Mouse (Mus musculus): ENCODE measurements around the gene Pabpc4. TPM values are rescaled to one million over a fixed set of nuclear protein-coding genes. Genes with fewer than 3 reads are reported as not detected.
"Not testable (repeated sequence)": the region's sequence is repeated elsewhere in the genome, so short reads cannot be mapped to it uniquely, and the experiment has no call there.

Gene Pabpc4
- polyA plus RNA-seq, 1 experiment from 2014 or later, result 28.0 TPM

DNA sequence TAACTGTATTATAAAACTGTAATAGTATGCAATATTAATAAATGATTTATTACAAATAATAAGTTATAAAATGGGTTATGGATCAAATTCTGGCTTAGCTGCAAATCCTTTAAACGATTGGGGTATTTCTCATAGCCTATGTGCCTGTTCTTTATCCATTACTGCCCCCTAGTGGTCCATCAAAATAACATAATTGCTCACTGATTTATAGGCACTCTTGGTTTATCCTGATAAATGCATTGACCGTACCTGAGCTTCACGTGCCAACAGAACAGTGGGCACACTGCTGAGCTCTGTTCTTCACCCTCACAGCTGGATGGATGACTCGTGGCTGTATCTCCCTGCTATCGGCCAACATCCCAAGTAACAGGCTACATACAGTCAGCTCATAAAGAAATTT lies 7.5 kb upstream of the Pabpc4 start:
- Histone ChIP-seq H3K4me3 (no peak overlapping the region), H3K27me3 (no peaks in the 10 kb centered on the region), H3K36me3 (no peaks in the 10 kb centered on the region), H3K4me2 (no peak overlapping the region), H3K9me3 (no peaks in the 10 kb centered on the region), H3K4me1 (replicated peaks) (peaks cover 11% of the 10 kb centered on the region; the same call in 1 of the 2 replicates), H3K9ac (no peak overlapping the region), H3K27ac (no peak overlapping the region)
- ATAC-seq (ENCODE audit: low FRiP score), result peak; percentile 63; the same call in 1 of the 2 replicates
- 22% methylated on average over 5 of the region's 5 CpGs for WGBS

DNA sequence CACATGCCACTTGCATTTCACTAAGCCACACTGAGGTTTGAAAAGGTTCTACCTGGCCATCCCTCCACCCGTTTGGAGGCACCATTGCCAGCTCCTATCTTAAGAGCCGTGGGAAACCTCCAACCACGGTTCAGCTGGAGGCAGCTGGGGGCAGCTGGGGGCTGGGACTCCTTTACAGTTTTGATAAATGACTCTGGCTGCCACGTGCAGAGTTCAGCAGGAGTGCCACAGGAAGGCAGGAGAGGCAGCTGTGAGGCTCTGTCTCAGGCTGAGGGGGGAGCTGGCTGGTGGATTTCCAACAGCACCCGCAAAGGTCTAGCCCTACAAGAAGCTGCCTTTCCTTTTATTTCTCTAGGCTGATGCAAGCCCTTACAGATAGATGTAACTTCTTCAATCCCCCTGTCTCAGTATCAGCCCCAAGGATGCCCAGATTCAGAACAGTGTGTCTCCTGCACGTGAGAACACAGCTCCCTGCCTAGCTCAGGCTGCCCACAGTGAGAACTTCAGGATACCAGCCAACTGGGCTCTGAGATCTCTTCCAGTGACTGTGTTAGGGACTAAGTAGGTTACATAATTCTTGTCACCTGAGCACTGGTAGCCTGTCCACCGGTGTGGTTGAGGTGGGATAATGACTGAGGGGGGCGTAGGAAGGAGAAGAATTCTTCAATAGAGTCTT lies 1.9 kb upstream of the Pabpc4 start:
- Histone ChIP-seq H3K9me3 (no peaks in the 10 kb centered on the region), H3K27me3 (no peaks in the 10 kb centered on the region), H3K4me3 (no peak overlapping the region), H3K27ac (no peak overlapping the region), H3K4me1 (replicated peaks) (peaks cover 11% of the 10 kb centered on the region), H3K9ac (no peak overlapping the region), H3K4me2 (no peak overlapping the region), H3K36me3 (no peaks in the 10 kb centered on the region)
- ATAC-seq (ENCODE audit: low FRiP score), result no peak
- 34% methylated on average over 8 of the region's 8 CpGs for WGBS

DNA sequence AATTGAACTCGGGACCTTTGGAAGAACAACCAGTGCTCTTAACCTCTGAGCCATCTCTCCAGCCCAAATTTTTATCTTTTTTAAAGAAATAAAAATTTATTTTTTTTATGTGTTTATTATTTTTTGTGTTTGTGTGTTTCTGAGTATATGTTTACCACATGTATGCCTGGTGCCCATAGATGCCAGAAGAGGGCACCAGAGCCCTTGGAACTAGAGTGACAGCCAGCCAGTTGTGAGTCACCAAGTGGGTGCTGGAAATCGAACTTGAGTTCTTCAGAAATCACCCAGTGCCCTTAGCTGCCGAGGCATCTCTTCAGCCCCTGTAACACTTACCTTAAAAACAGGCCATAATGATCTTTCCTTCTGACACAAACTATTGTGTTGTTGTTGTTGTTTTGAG lies 8.9 kb downstream of the Pabpc4 start:
- no peaks in the 10 kb centered on the region for H3K36me3 ChIP-seq
- no peak overlapping the region for H3K4me3 ChIP-seq
- H3K4me2 ChIP-seq, result no peak overlapping the region
- no peak for ATAC-seq (ENCODE audit: low FRiP score)
- no peak overlapping the region for H3K9ac ChIP-seq
- H3K4me1 ChIP-seq (replicated peaks), result no peaks in the 10 kb centered on the region
- H3K27me3 ChIP-seq, result no peaks in the 10 kb centered on the region
- H3K27ac ChIP-seq, result no peak overlapping the region
- WGBS, result 92% methylated on average over 3 of the region's 3 CpGs
- H3K9me3 ChIP-seq, result no peaks in the 10 kb centered on the region

DNA sequence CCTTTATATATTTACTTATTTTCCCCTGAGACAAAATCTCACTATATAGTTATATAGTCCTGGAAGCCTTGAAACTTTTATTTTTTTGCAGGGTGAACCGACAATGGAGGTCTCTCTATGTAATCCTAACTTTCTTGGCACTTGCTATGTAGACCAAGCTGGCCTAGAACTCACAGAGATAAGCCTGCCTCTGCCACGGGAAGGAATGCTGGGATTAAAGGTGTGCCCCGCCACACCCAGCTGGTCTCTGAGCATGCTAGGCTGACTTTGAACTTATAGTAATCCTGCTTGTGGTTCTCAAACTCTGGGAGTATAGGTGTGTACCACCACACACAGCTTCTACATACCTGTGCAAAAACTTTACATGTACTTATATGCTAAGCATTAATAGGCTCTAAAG lies 18.0 kb downstream of the Pabpc4 start:
- 85% methylated on average over 3 of the region's 3 CpGs for WGBS
- H3K4me1 ChIP-seq (replicated peaks), result peaks cover 15% of the 10 kb centered on the region
- no peak for ATAC-seq (ENCODE audit: low FRiP score)

DNA sequence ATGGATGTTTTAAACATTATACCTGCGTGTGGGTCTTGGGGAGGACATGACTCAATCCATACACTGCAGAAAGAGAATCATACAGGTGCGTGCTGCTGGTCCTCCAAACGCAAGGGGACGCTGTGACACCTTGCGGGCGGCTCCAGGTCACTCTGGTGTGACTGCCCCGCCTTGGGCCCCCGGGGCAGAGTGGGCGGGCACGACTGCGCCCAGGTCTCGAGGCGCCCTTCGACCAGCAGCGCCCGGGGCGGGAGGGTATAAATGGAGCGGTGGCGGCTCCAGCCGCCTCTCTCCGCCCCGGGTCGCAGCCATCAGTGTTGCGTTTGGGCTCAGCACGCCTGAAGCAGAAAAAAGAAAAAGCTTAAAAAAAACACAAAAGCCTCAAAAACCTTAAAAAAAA lies 20.3 kb downstream of the Pabpc4 start:
- H3K4me2 ChIP-seq, result peak overlapping the region; percentile 89
- peaks cover 10% of the 10 kb centered on the region for H3K36me3 ChIP-seq
- under 1% methylated on average over 25 of the region's 25 CpGs for WGBS
- peak overlapping the region; percentile 73 for H3K27ac ChIP-seq
- peak overlapping the region; percentile 62 for H3K4me3 ChIP-seq
- peaks cover 30% of the 10 kb centered on the region for H3K4me1 ChIP-seq (replicated peaks)
- no peaks in the 10 kb centered on the region for H3K9me3 ChIP-seq
- H3K27me3 ChIP-seq, result no peaks in the 10 kb centered on the region
- H3K9ac ChIP-seq, result peak overlapping the region; percentile 78
- peak; percentile 88 for ATAC-seq (ENCODE audit: low FRiP score)

More for the DNA sequence above, 18.0 kb downstream of the Pabpc4 start:
- Histone ChIP-seq H3K4me2 (no peak overlapping the region), H3K27me3 (no peaks in the 10 kb centered on the region), H3K9ac (no peak overlapping the region), H3K27ac (no peak overlapping the region), H3K9me3 (no peaks in the 10 kb centered on the region), H3K36me3 (no peaks in the 10 kb centered on the region), H3K4me3 (no peak overlapping the region)

DNA sequence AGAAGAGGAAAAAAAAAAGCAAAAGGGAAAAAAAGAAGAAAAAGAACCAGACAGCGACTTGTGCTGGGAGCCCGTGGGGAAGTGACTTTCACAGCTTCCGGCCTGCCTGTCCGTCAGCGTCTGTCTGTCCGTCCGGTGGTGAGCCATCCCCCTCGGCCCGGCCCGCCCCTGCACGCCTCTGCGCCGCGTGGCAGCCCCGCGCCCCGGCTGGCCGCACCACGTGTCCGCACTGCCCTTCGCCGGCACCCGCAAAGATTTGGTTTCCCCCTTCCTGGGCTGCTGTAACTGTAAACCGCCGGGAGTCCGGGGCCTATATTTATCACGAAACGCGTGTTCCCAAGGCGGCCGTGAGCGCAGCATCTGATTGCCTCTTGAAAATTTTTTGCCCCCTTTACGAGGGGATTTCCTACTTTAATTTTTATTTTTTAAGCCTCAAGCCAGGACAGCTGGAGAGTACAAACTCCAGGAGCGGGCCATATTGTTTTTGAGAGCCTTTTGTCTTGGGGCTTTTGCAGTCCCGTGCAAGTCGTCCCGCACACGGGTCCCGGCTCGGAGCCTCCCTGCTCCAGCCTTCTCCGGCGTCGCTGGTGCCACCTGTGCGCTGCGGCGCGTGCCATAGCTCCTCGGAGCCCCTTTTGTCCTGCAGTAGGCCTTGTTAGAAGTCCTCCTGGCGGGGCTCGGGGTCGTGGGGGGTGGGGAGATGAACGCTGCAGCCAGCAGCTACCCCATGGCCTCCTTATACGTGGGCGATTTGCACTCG lies 20.9 kb downstream of the Pabpc4 start:
- Histone ChIP-seq H3K27ac (peak overlapping the region; percentile 48; the same call in 1 of the 2 replicates), H3K4me1 (replicated peaks) (peaks cover 33% of the 10 kb centered on the region), H3K36me3 (peaks cover 14% of the 10 kb centered on the region), H3K9ac (peak overlapping the region; percentile 78), H3K4me3 (peak overlapping the region; percentile 62), H3K4me2 (peak overlapping the region; percentile 89)
- H3K27me3 ChIP-seq, H3K9me3 ChIP-seq: not testable (repeated sequence)
- WGBS, result under 1% methylated on average over 46 of the region's 55 CpGs
- peak; percentile 73 for ATAC-seq (ENCODE audit: low FRiP score)

DNA sequence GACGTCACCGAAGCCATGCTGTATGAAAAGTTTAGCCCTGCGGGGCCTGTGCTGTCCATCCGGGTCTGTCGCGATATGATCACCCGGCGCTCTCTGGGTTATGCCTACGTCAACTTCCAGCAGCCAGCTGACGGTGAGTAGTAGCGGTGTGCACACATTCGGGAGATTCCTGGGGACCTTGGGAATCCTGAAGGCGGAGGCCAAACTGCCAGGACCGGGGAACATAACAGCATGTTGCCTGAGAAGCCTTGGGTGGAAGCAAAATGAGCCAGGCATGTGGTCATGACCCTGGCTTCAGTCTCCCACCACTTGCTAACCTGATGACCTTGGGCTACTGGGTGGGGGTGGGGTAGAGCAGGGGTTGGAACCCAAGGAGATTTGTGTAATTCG lies 21.5 kb downstream of the Pabpc4 start:
- WGBS, result under 1% methylated on average over 15 of the region's 15 CpGs
- peak; percentile 25; the same call in 1 of the 2 replicates for ATAC-seq (ENCODE audit: low FRiP score)

DNA sequence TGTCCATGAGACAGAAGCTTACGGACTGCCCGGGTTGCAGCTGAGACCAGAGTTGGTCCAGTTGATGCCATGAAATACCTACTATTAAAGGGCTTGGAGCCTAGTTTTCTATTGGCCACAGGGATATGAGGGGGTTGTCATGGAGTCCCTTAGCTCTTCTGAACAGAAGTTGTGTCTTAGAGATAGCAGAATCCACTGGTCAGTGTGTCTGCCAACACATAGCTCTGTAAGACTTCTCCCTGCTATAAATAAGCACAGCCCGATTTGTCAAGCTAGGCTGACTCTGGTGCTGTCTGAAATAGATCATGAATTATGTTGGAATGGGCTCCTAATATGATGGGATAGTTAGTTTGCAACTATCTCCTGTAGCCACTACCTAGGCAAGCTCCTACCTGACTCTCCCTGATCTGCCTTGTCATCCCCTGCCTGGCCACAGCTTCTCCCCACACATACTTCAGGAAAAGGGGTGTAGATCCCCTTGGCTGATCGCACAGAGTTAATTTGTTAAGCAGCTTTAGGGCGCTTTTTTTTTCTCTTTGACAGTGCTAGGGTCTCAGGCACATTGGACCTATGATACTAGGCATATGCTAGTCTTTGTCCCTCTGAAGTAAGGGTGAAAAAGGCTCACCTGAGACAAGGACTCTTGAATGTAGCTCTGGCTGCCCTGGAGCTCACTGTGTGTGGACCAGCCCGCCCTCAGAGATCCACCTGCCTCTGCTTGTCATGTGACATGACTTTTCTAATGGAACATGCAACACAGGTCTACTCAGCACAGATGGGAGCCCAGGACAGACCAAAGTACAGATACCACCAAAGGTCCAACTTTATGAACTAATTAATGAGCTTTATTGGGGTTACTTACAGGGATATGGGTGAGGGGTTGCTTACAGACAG lies 22.8 kb downstream of the Pabpc4 start:
- no peaks in the 10 kb centered on the region for H3K9me3 ChIP-seq
- H3K4me3 ChIP-seq, result peak overlapping the region; percentile 62
- H3K9ac ChIP-seq, result peak overlapping the region; percentile 78
- H3K27me3 ChIP-seq, result no peaks in the 10 kb centered on the region
- 84% methylated on average over 6 of the region's 6 CpGs for WGBS
- H3K4me2 ChIP-seq, result peak overlapping the region; percentile 89
- H3K36me3 ChIP-seq, result peaks cover 32% of the 10 kb centered on the region
- ATAC-seq (ENCODE audit: low FRiP score), result no peak
- H3K4me1 ChIP-seq (replicated peaks), result peaks cover 33% of the 10 kb centered on the region
- H3K27ac ChIP-seq, result no peak overlapping the region

More for the DNA sequence above, 21.5 kb downstream of the Pabpc4 start:
- H3K27me3 ChIP-seq, H3K9me3 ChIP-seq: not testable (repeated sequence)
- peaks cover 33% of the 10 kb centered on the region for H3K4me1 ChIP-seq (replicated peaks)
- peak overlapping the region; percentile 62 for H3K4me3 ChIP-seq
- H3K4me2 ChIP-seq, result peak overlapping the region; percentile 89
- peak overlapping the region; percentile 23; the same call in 1 of the 2 replicates for H3K27ac ChIP-seq
- peaks cover 19% of the 10 kb centered on the region for H3K36me3 ChIP-seq
- H3K9ac ChIP-seq, result peak overlapping the region; percentile 78

DNA sequence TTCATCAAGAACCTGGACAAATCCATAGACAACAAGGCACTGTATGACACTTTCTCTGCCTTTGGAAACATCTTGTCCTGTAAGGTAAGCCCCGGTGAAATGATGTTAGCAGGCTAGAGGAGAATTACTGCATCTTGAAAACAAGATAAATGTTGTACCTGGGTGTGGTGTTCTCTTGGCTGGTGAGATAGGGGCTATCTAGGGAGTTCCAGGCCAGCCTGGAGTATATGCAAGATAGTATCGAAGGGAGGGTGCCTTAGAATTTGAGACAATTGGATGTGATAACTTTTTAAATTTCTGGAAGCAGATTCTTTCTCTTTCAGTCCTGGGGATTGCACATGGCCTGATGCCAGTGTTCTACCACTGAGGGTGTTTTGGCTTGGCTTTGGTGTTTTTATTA lies 24.6 kb downstream of the Pabpc4 start:
- peaks cover 48% of the 10 kb centered on the region for H3K36me3 ChIP-seq
- ATAC-seq (ENCODE audit: low FRiP score), result no peak
- no peak overlapping the region for H3K4me2 ChIP-seq
- no peak overlapping the region for H3K27ac ChIP-seq
- no peak overlapping the region for H3K4me3 ChIP-seq
- no peak overlapping the region for H3K9ac ChIP-seq
- no peaks in the 10 kb centered on the region for H3K27me3 ChIP-seq
- peaks cover 33% of the 10 kb centered on the region for H3K4me1 ChIP-seq (replicated peaks)
- WGBS, result 94% methylated on average over 2 of the region's 2 CpGs
- H3K9me3 ChIP-seq, result no peaks in the 10 kb centered on the region

DNA sequence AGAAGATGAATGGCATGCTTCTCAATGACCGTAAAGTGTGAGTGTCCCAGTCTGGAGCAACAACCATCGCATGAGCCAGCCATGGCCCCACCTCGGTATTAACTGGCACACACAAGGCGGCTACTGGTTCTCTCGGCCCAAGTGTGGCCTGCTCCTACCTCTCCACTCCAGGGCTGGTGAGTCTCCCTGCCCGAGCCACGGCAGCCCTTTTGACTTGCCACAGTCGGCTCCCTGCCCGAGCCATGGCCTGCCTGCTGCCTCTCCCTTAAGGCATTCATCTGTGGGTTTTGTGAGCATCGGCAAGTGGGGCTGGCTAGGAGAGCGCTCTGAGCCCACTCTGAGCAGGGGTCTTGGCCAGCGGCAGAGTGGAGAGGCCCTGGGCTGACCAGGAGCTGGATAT lies 26.9 kb downstream of the Pabpc4 start:
- WGBS, result 94% methylated on average over 12 of the region's 12 CpGs
- Histone ChIP-seq H3K4me1 (replicated peaks) (peaks cover 29% of the 10 kb centered on the region), H3K9ac (no peak overlapping the region), H3K4me3 (no peak overlapping the region), H3K9me3 (no peaks in the 10 kb centered on the region), H3K4me2 (no peak overlapping the region), H3K36me3 (peaks cover 71% of the 10 kb centered on the region), H3K27me3 (no peaks in the 10 kb centered on the region), H3K27ac (no peak overlapping the region)
- no peak for ATAC-seq (ENCODE audit: low FRiP score)

DNA sequence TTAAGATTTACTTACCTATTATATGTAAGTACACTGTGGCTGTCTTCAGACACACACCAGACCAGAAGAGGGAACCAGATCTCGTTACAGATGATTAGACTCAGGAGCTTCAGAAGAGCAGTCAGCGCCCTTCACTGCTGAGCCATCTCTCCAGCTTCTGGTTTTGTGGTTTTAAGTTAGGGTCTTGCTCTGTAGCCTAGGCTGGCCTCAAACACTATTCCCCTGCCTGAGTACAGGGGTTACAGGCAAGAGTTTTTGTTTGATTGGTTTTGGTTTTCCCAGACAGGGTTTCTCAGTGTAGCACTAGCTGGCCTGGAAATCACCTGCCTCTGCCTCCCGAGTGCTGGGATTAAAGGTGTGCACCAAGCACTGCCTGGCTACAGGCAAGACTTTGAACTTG lies 30.2 kb downstream of the Pabpc4 start:
- no peak for ATAC-seq (ENCODE audit: low FRiP score)
- H3K27me3 ChIP-seq, result no peaks in the 10 kb centered on the region
- peaks cover 95% of the 10 kb centered on the region for H3K36me3 ChIP-seq
- H3K4me1 ChIP-seq (replicated peaks), result 0 out of 2 replicates have a peak, but pooled peaks cover 4% of the 10 kb centered on the region
- no peak overlapping the region for H3K4me3 ChIP-seq
- H3K27ac ChIP-seq, result no peak overlapping the region
- WGBS, result 92% methylated on average over 3 of the region's 3 CpGs
- H3K9me3 ChIP-seq, result no peaks in the 10 kb centered on the region
- H3K4me2 ChIP-seq, result no peak overlapping the region
- H3K9ac ChIP-seq, result no peak overlapping the region

DNA sequence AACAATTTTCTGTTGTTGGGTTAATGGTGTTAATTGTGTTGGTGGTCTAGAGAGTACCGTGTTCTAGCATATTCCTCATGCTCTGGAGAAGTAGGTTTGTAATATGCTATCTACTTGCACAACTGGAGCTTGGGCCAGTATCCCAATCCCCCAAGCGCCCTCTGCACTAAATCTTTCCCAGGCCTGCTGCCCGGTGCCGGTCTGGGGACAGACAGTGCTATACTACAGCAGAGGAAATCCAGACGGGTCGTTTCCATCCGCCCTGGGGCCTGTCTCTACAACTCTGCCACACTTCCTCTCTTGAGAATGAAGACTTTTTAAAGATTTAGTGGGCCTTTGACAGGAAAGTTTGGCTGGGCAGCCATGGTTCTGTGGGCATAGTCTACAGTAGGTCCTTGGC lies 30.8 kb downstream of the Pabpc4 start:
- Histone ChIP-seq H3K27me3 (no peaks in the 10 kb centered on the region), H3K36me3 (peaks cover 94% of the 10 kb centered on the region), H3K4me3 (no peak overlapping the region), H3K27ac (no peak overlapping the region), H3K9me3 (no peaks in the 10 kb centered on the region), H3K4me2 (no peak overlapping the region), H3K4me1 (replicated peaks) (no peaks in the 10 kb centered on the region), H3K9ac (no peak overlapping the region)
- ATAC-seq (ENCODE audit: low FRiP score), result no peak
- 92% methylated on average over 7 of the region's 7 CpGs for WGBS

Measured in hindbrain, embryonic 13.5 days (tissue).